Mouse (Mus musculus): ENCODE results near the gene Aebp2. TPM values are rescaled to one million over a fixed set of nuclear protein-coding genes. Genes with fewer than 3 reads are reported as not detected.

Gene Aebp2
- polyA plus RNA-seq, 1 experiment from 2014 or later = 11.7 TPM

- WGBS = 52% methylated on average over 13 of the region's 13 CpGs
- no peak overlapping the region for H3K4me2 ChIP-seq (replicated peaks)
- no peak overlapping the region for H3K4me3 ChIP-seq (replicated peaks)
- H3K27me3 ChIP-seq = peaks cover 14% of the 10 kb centered on the region; the same call in 1 of the 2 replicates
- peaks cover 21% of the 10 kb centered on the region for H3K4me1 ChIP-seq (replicated peaks)
- H3K9ac ChIP-seq (replicated peaks) = no peak overlapping the region
- H3K36me3 ChIP-seq = no peaks in the 10 kb centered on the region
- no peak overlapping the region for H3K27ac ChIP-seq
- ATAC-seq = no peak
- H3K9me3 ChIP-seq = no peaks in the 10 kb centered on the region
Observed at GRCm38 (mm10) chr6:140682829-140683228, 60.4 kb downstream of the Aebp2 start.

GRCm38 (mm10) chr6:140684403-140684802 is 61.9 kb downstream of the Aebp2 start:
- Histone ChIP-seq H3K9me3 (no peaks in the 10 kb centered on the region), H3K4me3 (replicated peaks) (no peak overlapping the region), H3K4me2 (replicated peaks) (no peak overlapping the region), H3K27me3 (peaks cover 13% of the 10 kb centered on the region; the same call in 1 of the 2 replicates), H3K4me1 (replicated peaks) (peaks cover 5% of the 10 kb centered on the region; the same call in 1 of the 2 replicates), H3K9ac (replicated peaks) (no peak overlapping the region), H3K36me3 (no peaks in the 10 kb centered on the region), H3K27ac (no peak overlapping the region)
- no peak for ATAC-seq
- 90% methylated on average over 11 of the region's 11 CpGs for WGBS

- Histone ChIP-seq H3K9ac (replicated peaks) (no peak overlapping the region), H3K27ac (no peak overlapping the region), H3K27me3 (no peaks in the 10 kb centered on the region), H3K36me3 (no peaks in the 10 kb centered on the region), H3K9me3 (no peaks in the 10 kb centered on the region), H3K4me3 (replicated peaks) (no peak overlapping the region), H3K4me2 (replicated peaks) (no peak overlapping the region), H3K4me1 (replicated peaks) (no peaks in the 10 kb centered on the region)
- WGBS = 86% methylated on average over 16 of the region's 16 CpGs
- ATAC-seq = no peak
Observed at GRCm38 (mm10) chr6:140689617-140690404, 67.3 kb downstream of the Aebp2 start.

GRCm38 (mm10) chr6:140692160-140692559 is 69.7 kb downstream of the Aebp2 start:
- ATAC-seq = no peak
- 95% methylated on average over 6 of the region's 6 CpGs for WGBS

GRCm38 (mm10) chr6:140696192-140696879 is 73.9 kb downstream of the Aebp2 start:
- no peak for ATAC-seq
- no peak overlapping the region for H3K4me3 ChIP-seq (replicated peaks)
- 0 out of 2 replicates have a peak, but pooled peaks cover 4% of the 10 kb centered on the region for H3K4me1 ChIP-seq (replicated peaks)
- H3K27me3 ChIP-seq = no peaks in the 10 kb centered on the region
- H3K36me3 ChIP-seq = no peaks in the 10 kb centered on the region
- no peaks in the 10 kb centered on the region for H3K9me3 ChIP-seq
- 62% methylated on average over 12 of the region's 12 CpGs for WGBS
- H3K9ac ChIP-seq (replicated peaks) = no peak overlapping the region
- no peak overlapping the region for H3K4me2 ChIP-seq (replicated peaks)
- H3K27ac ChIP-seq = no peak overlapping the region

More at GRCm38 (mm10) chr6:140692160-140692559, 69.7 kb downstream of the Aebp2 start:
- Histone ChIP-seq H3K4me2 (replicated peaks) (no peak overlapping the region), H3K9ac (replicated peaks) (no peak overlapping the region), H3K9me3 (no peaks in the 10 kb centered on the region), H3K27ac (no peak overlapping the region), H3K4me1 (replicated peaks) (0 out of 2 replicates have a peak, but pooled peaks cover 4% of the 10 kb centered on the region), H3K27me3 (no peaks in the 10 kb centered on the region), H3K36me3 (no peaks in the 10 kb centered on the region), H3K4me3 (replicated peaks) (no peak overlapping the region)

GRCm38 (mm10) chr6:140697994-140698393 is 75.5 kb downstream of the Aebp2 start:
- Histone ChIP-seq H3K4me1 (replicated peaks) (0 out of 2 replicates have a peak, but pooled peaks cover 4% of the 10 kb centered on the region), H3K27ac (no peak overlapping the region), H3K9me3 (no peaks in the 10 kb centered on the region), H3K4me2 (replicated peaks) (no peak overlapping the region), H3K9ac (replicated peaks) (no peak overlapping the region), H3K36me3 (no peaks in the 10 kb centered on the region), H3K27me3 (no peaks in the 10 kb centered on the region), H3K4me3 (replicated peaks) (no peak overlapping the region)
- ATAC-seq = no peak
- 86% methylated on average over 11 of the region's 11 CpGs for WGBS

GRCm38 (mm10) chr6:140698596-140698995 is 76.1 kb downstream of the Aebp2 start:
- ATAC-seq = no peak
- no peak overlapping the region for H3K4me2 ChIP-seq (replicated peaks)
- no peaks in the 10 kb centered on the region for H3K36me3 ChIP-seq
- no peaks in the 10 kb centered on the region for H3K9me3 ChIP-seq
- no peak overlapping the region for H3K27ac ChIP-seq
- no peak overlapping the region for H3K4me3 ChIP-seq (replicated peaks)
- H3K9ac ChIP-seq (replicated peaks) = no peak overlapping the region
- H3K27me3 ChIP-seq = no peaks in the 10 kb centered on the region
- WGBS = 93% methylated on average over 1 of the region's 1 CpGs
- H3K4me1 ChIP-seq (replicated peaks) = 0 out of 2 replicates have a peak, but pooled peaks cover 4% of the 10 kb centered on the region

GRCm38 (mm10) chr6:140701259-140701658 is 78.8 kb downstream of the Aebp2 start:
- no peak for ATAC-seq
- no peaks in the 10 kb centered on the region for H3K9me3 ChIP-seq
- no peak overlapping the region for H3K4me2 ChIP-seq (replicated peaks)
- H3K9ac ChIP-seq (replicated peaks) = no peak overlapping the region
- no peaks in the 10 kb centered on the region for H3K27me3 ChIP-seq
- no peak overlapping the region for H3K4me3 ChIP-seq (replicated peaks)
- 89% methylated on average over 6 of the region's 6 CpGs for WGBS
- H3K27ac ChIP-seq = no peak overlapping the region
- no peaks in the 10 kb centered on the region for H3K4me1 ChIP-seq (replicated peaks)
- no peaks in the 10 kb centered on the region for H3K36me3 ChIP-seq

GRCm38 (mm10) chr6:140705132-140705531 is 82.7 kb downstream of the Aebp2 start:
- no peak overlapping the region for H3K4me2 ChIP-seq (replicated peaks)
- H3K9me3 ChIP-seq = no peaks in the 10 kb centered on the region
- WGBS = 81% methylated on average over 10 of the region's 10 CpGs

GRCm38 (mm10) chr6:140706056-140706455 is 83.6 kb downstream of the Aebp2 start:
- ATAC-seq = no peak
- Histone ChIP-seq H3K4me3 (replicated peaks) (no peak overlapping the region), H3K27me3 (no peaks in the 10 kb centered on the region), H3K27ac (no peak overlapping the region), H3K9ac (replicated peaks) (no peak overlapping the region), H3K4me2 (replicated peaks) (no peak overlapping the region), H3K9me3 (no peaks in the 10 kb centered on the region), H3K4me1 (replicated peaks) (no peaks in the 10 kb centered on the region), H3K36me3 (no peaks in the 10 kb centered on the region)
- 92% methylated on average over 5 of the region's 5 CpGs for WGBS

More at GRCm38 (mm10) chr6:140705132-140705531, 82.7 kb downstream of the Aebp2 start:
- Histone ChIP-seq H3K4me3 (replicated peaks) (no peak overlapping the region), H3K27ac (no peak overlapping the region), H3K9ac (replicated peaks) (no peak overlapping the region), H3K4me1 (replicated peaks) (no peaks in the 10 kb centered on the region), H3K36me3 (no peaks in the 10 kb centered on the region), H3K27me3 (no peaks in the 10 kb centered on the region)
- ATAC-seq = no peak

GRCm38 (mm10) chr6:140708059-140708458 is 85.6 kb downstream of the Aebp2 start:
- ATAC-seq = no peak
- no peaks in the 10 kb centered on the region for H3K36me3 ChIP-seq
- WGBS = 88% methylated on average over 10 of the region's 10 CpGs
- H3K27me3 ChIP-seq = no peaks in the 10 kb centered on the region
- H3K9me3 ChIP-seq = no peaks in the 10 kb centered on the region
- no peak overlapping the region for H3K4me2 ChIP-seq (replicated peaks)
- H3K4me3 ChIP-seq (replicated peaks) = no peak overlapping the region
- H3K27ac ChIP-seq = no peak overlapping the region
- H3K9ac ChIP-seq (replicated peaks) = no peak overlapping the region
- no peaks in the 10 kb centered on the region for H3K4me1 ChIP-seq (replicated peaks)

GRCm38 (mm10) chr6:140709415-140710107 is 87.1 kb downstream of the Aebp2 start:
- 51% methylated on average over 6 of the region's 6 CpGs for WGBS
- H3K9me3 ChIP-seq = no peaks in the 10 kb centered on the region
- no peaks in the 10 kb centered on the region for H3K36me3 ChIP-seq
- no peak overlapping the region for H3K27ac ChIP-seq
- no peak overlapping the region for H3K4me3 ChIP-seq (replicated peaks)
- H3K4me1 ChIP-seq (replicated peaks) = no peaks in the 10 kb centered on the region
- H3K9ac ChIP-seq (replicated peaks) = no peak overlapping the region
- no peak overlapping the region for H3K4me2 ChIP-seq (replicated peaks)
- ATAC-seq = peak; percentile 32; the same call in 1 of the 2 replicates
- H3K27me3 ChIP-seq = peaks cover 10% of the 10 kb centered on the region; the same call in 1 of the 2 replicates
